Mouse (Mus musculus) E14TG2a.4 (cell line): ENCODE measurements around the gene Cbx8.

Source experiments
- CTCF ChIP-seq: conservative IDR thresholded peaks from 2 replicates; pipeline ENCODE4 v1.5.1; 2014; ENCODE audit warnings: low read length
- NANOG ChIP-seq: IDR thresholded peaks from 2 replicates; pipeline ENCODE4 v1.6.1; 2014; ENCODE audit warnings: borderline replicate concordance, low read length, mixed read lengths

- TF ChIP-seq NANOG (no peak), CTCF (no peak)
These were observed 35.1 kb downstream of the Cbx8 start for GRCm38 (mm10) chr11:119005547-119006275.
